Mouse (Mus musculus) lung, embryonic 14.5 days (tissue): ENCODE results near the gene Ash1l. TPM values are rescaled to one million over a fixed set of nuclear protein-coding genes. Genes with fewer than 3 reads are reported as not detected.
"Not testable (repeated sequence)": the region's sequence is repeated elsewhere in the genome, so short reads cannot be mapped to it uniquely, and the experiment has no call there.

Experiments
- ATAC-seq: fragments of 200-750 bp; cut with Nextera tagmentation; 2 replicates; pipeline ENCODE4 v1.8.0; 2017; ENCODE audit warnings: mild to moderate bottlenecking, moderate TSS enrichment, moderate library complexity; ENCODE audit not compliant: insufficient read depth
- DNase-seq: peaks from one replicate; pipeline ENCODE4 v3.0.0-alpha.2; 2015
- H3K27ac ChIP-seq: fragments of 300-500 bp; sonication (generic); 2 replicates; pipeline ENCODE4 v1.5.1; 2014; ENCODE audit warnings: low read depth, mild to moderate bottlenecking, moderate library complexity
- H3K27me3 ChIP-seq: fragments of 300-500 bp; sonication (generic); 2 replicates; pipeline ENCODE4 v1.6.1; 2014; ENCODE audit warnings: low read length, control low read depth; ENCODE audit not compliant: insufficient read depth
- H3K36me3 ChIP-seq: fragments of 300-500 bp; sonication (generic); 2 replicates; pipeline ENCODE4 v1.6.1; 2014; ENCODE audit warnings: control low read depth; ENCODE audit not compliant: insufficient read depth
- H3K4me1 ChIP-seq: fragments of 300-500 bp; sonication (generic); 2 replicates; pipeline ENCODE4 v1.6.1; 2014; ENCODE audit warnings: antibody characterized with exemption, control low read depth; ENCODE audit not compliant: insufficient read depth
- H3K4me2 ChIP-seq: fragments of 300-500 bp; sonication (generic); 2 replicates; pipeline ENCODE4 v1.6.1; 2014; ENCODE audit warnings: mild to moderate bottlenecking
- H3K4me3 ChIP-seq: fragments of 300-500 bp; sonication (generic); 2 replicates; pipeline ENCODE4 v1.5.1; 2014; ENCODE audit warnings: low read depth, low read length
- H3K9ac ChIP-seq: fragments of 300-500 bp; sonication (generic); 2 replicates; pipeline ENCODE4 v1.6.1; 2014
- H3K9me3 ChIP-seq: fragments of 300-500 bp; sonication (generic); 2 replicates; pipeline ENCODE4 v1.6.1; 2016; ENCODE audit warnings: low read depth, low read length, control low read depth
- CTCF ChIP-seq: IDR thresholded peaks from 2 replicates; pipeline ENCODE4 v1.5.1; 2016; ENCODE audit warnings: antibody characterized with exemption, low read depth
- WGBS: fragments of 180-500 bp; shearing (Covaris S2); extraction: QIAGEN DNeasy Blood & Tissue Kit; methylation state at CpG from one replicate; pipeline ENCODE4 v1.1.7; 2014; 5-methylcytosine and 5-hydroxymethylcytosine counted together
- polyA plus RNA-seq: library from polyadenylated mRNA; unstranded; fragments of >200 nt; fragmentation: Nextera tagmentation; extraction: Ambion mirVana; gene quantifications from 2 replicates; pipeline ENCODE4 v1.2.1, GENCODE M21; 2014

The Ash1l gene
- polyA plus RNA-seq, 1 experiment from 2014 or later: 23.1 TPM

- H3K9ac ChIP-seq: no peak overlapping the region
- ATAC-seq (no peak), DNase-seq (no peak)
- peaks cover 5% of the 10 kb centered on the region; the same call in 1 of the 2 replicates for H3K4me1 ChIP-seq
- no peaks in the 10 kb centered on the region for H3K9me3 ChIP-seq
- H3K4me3 ChIP-seq: no peak overlapping the region
- TF ChIP-seq CTCF: no peak
- H3K4me2 ChIP-seq: no peak overlapping the region
- no peaks in the 10 kb centered on the region for H3K27me3 ChIP-seq
- no peaks in the 10 kb centered on the region for H3K36me3 ChIP-seq
- H3K27ac ChIP-seq: no peak overlapping the region
Measured at GRCm38 (mm10) chr3:88953736-88954135, 3.3 kb downstream of the Ash1l start.

GRCm38 (mm10) chr3:88963211-88963610, 12.8 kb downstream of the Ash1l start:
- not testable (repeated sequence) for DNase-seq, ATAC-seq, H3K27ac ChIP-seq, H3K4me2 ChIP-seq, H3K9ac ChIP-seq, H3K4me1 ChIP-seq, H3K4me3 ChIP-seq, H3K9me3 ChIP-seq, H3K27me3 ChIP-seq
- peaks cover 15% of the 10 kb centered on the region for H3K36me3 ChIP-seq

GRCm38 (mm10) chr3:88975012-88975411, 24.6 kb downstream of the Ash1l start:
- no peak for ATAC-seq
- 70% methylated on average over 2 of the region's 2 CpGs for WGBS

GRCm38 (mm10) chr3:88981206-88982010, 31.0 kb downstream of the Ash1l start:
- WGBS: 94% methylated on average over 8 of the region's 8 CpGs
- Histone ChIP-seq H3K4me1 (no peaks in the 10 kb centered on the region), H3K9ac (no peak overlapping the region), H3K27ac (no peak overlapping the region), H3K27me3 (no peaks in the 10 kb centered on the region), H3K4me3 (no peak overlapping the region), H3K36me3 (peaks cover 48% of the 10 kb centered on the region), H3K9me3 (no peaks in the 10 kb centered on the region), H3K4me2 (no peak overlapping the region)
- no peak for DNase-seq
- TF ChIP-seq CTCF: no peak
- ATAC-seq: no peak

More at GRCm38 (mm10) chr3:88975012-88975411, 24.6 kb downstream of the Ash1l start:
- Histone ChIP-seq H3K9ac (no peak overlapping the region), H3K4me3 (no peak overlapping the region), H3K27ac (no peak overlapping the region), H3K9me3 (no peaks in the 10 kb centered on the region), H3K36me3 (peaks cover 3% of the 10 kb centered on the region; the same call in 1 of the 2 replicates), H3K4me2 (no peak overlapping the region), H3K4me1 (no peaks in the 10 kb centered on the region), H3K27me3 (no peaks in the 10 kb centered on the region)
- no peak for DNase-seq
- TF ChIP-seq CTCF: no peak

GRCm38 (mm10) chr3:88983921-88984381, 33.5 kb downstream of the Ash1l start:
- H3K4me2 ChIP-seq: no peak overlapping the region
- no peak overlapping the region for H3K9ac ChIP-seq
- peaks cover 52% of the 10 kb centered on the region for H3K36me3 ChIP-seq
- no peaks in the 10 kb centered on the region for H3K9me3 ChIP-seq
- no peak overlapping the region for H3K4me3 ChIP-seq
- H3K4me1 ChIP-seq: no peaks in the 10 kb centered on the region
- no peak for TF ChIP-seq CTCF
- WGBS: 68% methylated on average over 4 of the region's 4 CpGs
- ATAC-seq (no peak), DNase-seq (no peak)
- H3K27ac ChIP-seq: no peak overlapping the region
- H3K27me3 ChIP-seq: no peaks in the 10 kb centered on the region

GRCm38 (mm10) chr3:88992793-88993192, 42.4 kb downstream of the Ash1l start:
- H3K27ac ChIP-seq: no peak overlapping the region
- H3K36me3 ChIP-seq: peaks cover 15% of the 10 kb centered on the region; the same call in 1 of the 2 replicates
- H3K9ac ChIP-seq: no peak overlapping the region
- DNase-seq (no peak), ATAC-seq (no peak)
- WGBS: 84% methylated on average over 2 of the region's 2 CpGs
- no peaks in the 10 kb centered on the region for H3K27me3 ChIP-seq
- no peak for TF ChIP-seq CTCF
- H3K4me3 ChIP-seq: no peak overlapping the region
- no peaks in the 10 kb centered on the region for H3K9me3 ChIP-seq
- no peak overlapping the region for H3K4me2 ChIP-seq
- no peaks in the 10 kb centered on the region for H3K4me1 ChIP-seq

- Histone ChIP-seq H3K27ac (no peak overlapping the region), H3K27me3 (no peaks in the 10 kb centered on the region), H3K9me3 (no peaks in the 10 kb centered on the region), H3K4me3 (no peak overlapping the region), H3K9ac (no peak overlapping the region), H3K4me1 (no peaks in the 10 kb centered on the region), H3K36me3 (peaks cover 64% of the 10 kb centered on the region), H3K4me2 (no peak overlapping the region)
- 89% methylated on average over 7 of the region's 7 CpGs for WGBS
- TF ChIP-seq CTCF: no peak
- DNase-seq (no peak), ATAC-seq (no peak)
Measured at GRCm38 (mm10) chr3:89001536-89001935, 51.1 kb downstream of the Ash1l start.
